Mouse (Mus musculus) megakaryocyte-erythroid progenitor cell, adult 5-6 weeks (primary cell): ENCODE measurements around the gene Rasgrf1. TPM values are rescaled to one million over a fixed set of nuclear protein-coding genes. Genes with fewer than 3 reads are reported as not detected.
A peak's percentile ranks its signal among the peaks of the same experiment; 100 is the strongest.

Experiments
- ATAC-seq: replicated peaks from 2 replicates; pipeline ENCODE4 v1.8.0; 2016; ENCODE audit warnings: mild to moderate bottlenecking, inconsistent platforms; ENCODE audit not compliant: severe bottlenecking, poor library complexity, low FRiP score, low TSS enrichment
- total RNA-seq, 2 experiments: library from RNA; stranded (forward) in 1 of 2; stranded (reverse) in 1 of 2; fragments of 200-1000, 215-1000 nt in 1 of 2; fragments of >200 nt in 1 of 2; fragmentation: Nextera tagmentation in 1 of 2; gene quantifications; 2 replicates each; pipeline ENCODE4 v1.2.3; 2014 to 2017

Gene Rasgrf1
- total RNA-seq, 2 experiments from 2014 or later: not detected

- ATAC-seq: no peak
Observed at GRCm38 (mm10) chr9:89901184-89901583, 8.5 kb upstream of the Rasgrf1 start.

DNA sequence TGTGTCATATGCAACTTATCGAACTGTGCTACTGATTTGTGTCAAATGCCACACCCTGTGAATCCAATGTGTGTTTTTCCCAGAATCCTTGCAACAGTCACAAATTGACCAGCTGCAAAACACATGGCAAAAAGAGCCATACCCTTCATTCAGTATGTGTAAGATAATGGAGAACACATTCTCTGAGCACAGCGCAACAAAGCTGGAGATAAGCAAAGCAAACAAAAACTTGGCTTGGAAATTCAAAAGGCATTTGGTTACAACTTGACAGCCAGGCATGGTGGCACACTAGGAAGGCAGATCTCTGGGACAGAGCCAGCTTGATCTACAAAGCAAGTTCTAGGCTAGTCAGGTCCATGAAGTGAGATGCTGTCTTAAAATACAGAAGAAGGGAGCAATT lies 6.9 kb upstream of the Rasgrf1 start:
- no peak for ATAC-seq

DNA sequence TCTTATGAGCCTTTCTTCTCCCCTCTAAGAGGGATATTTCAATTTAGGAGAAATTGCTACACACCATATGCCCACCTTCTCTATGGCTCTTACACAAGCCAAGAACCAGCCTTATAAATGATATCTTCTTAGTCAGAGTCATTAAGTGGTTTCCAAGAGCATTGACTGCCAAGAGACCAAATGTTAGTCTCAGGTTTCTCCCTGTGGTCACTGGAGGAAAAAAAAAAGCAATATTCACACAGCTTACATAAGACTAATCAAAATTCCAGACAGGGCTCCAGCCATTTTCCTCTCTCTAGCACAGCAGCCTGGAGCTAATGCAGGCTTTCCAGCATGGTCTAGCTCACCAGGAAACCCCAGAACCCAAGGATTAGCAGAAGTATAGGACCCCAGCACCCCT lies 3.1 kb upstream of the Rasgrf1 start:
- no peak for ATAC-seq

GRCm38 (mm10) chr9:89907941-89908340 lies 1.8 kb upstream of the Rasgrf1 start:
- no peak for ATAC-seq

DNA sequence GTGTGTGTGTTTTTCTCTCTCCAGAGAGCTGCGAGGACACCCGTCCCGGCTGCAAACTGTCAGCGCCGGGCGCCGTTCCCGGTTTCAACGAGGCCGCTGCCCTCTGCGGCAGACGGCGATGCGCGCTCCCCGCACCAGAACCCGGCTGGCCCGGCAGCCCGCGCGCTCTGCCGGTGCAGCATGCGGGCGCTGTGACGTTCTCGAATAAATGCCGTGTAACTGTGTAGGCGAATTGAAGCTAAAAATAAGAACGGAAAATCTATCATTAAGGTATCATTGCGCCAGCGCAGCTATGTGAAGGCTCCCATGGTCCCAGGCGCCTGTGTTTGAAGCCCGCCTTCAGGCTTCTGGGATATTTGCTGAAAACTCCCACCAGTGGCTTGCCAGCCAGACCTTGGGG lies 1.1 kb upstream of the Rasgrf1 start:
- no peak for ATAC-seq

- ATAC-seq: no peak
Observed at GRCm38 (mm10) chr9:89910011-89910400, 298 bp downstream of the Rasgrf1 start.

- ATAC-seq: no peak
Observed at GRCm38 (mm10) chr9:89910741-89911444, 1.2 kb downstream of the Rasgrf1 start.

- ATAC-seq: no peak
Observed at GRCm38 (mm10) chr9:89911891-89912549, 2.3 kb downstream of the Rasgrf1 start.

- ATAC-seq: no peak
Observed at GRCm38 (mm10) chr9:89913135-89913534, 3.4 kb downstream of the Rasgrf1 start.

- no peak for ATAC-seq
Observed at GRCm38 (mm10) chr9:89916471-89916870, 6.8 kb downstream of the Rasgrf1 start.

GRCm38 (mm10) chr9:89917431-89917830 lies 7.7 kb downstream of the Rasgrf1 start:
- ATAC-seq: no peak

DNA sequence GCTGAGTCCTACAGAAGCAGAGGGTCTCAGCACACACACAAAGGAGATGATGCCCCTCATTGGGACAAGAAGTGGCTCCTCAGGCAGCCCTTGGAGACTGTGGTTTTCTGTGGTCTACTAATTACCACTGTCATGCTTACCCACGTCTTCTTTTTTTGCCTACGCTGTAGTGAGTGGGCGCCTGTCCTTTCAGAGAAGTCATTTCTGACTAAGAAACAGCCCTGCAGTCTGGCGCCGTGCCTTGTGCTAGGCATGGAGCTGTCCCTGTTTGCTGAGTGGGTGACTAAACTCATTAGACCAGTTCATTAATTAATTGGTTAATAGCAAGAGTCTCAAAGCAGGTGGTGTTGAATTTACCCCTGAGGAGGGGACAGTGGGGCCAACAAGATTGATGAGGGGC lies 9.1 kb downstream of the Rasgrf1 start:
- no peak for ATAC-seq

GRCm38 (mm10) chr9:89921121-89921520 lies 11.4 kb downstream of the Rasgrf1 start:
- no peak for ATAC-seq

- ATAC-seq: no peak
Observed at GRCm38 (mm10) chr9:89922666-89923065, 13.0 kb downstream of the Rasgrf1 start.

DNA sequence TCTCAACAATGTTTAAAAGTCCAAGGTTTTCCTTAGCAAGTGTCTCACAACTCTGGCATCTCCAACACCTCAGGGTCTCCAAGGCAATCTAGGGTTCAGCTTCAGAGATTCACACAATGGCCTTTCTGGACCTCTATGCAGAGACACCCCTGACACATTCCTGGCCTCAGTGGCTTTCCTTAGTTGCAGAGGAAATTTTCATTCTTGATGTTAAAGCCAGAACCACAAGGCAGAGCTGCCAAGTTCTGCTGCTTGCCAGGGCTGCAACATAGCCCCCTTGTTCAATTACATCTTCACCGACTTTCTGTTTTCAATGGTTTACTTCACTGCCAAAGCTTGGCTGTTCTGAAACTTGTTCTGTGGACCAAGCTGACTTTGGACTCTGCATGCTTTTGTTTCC lies 15.1 kb downstream of the Rasgrf1 start:
- no peak for ATAC-seq

DNA sequence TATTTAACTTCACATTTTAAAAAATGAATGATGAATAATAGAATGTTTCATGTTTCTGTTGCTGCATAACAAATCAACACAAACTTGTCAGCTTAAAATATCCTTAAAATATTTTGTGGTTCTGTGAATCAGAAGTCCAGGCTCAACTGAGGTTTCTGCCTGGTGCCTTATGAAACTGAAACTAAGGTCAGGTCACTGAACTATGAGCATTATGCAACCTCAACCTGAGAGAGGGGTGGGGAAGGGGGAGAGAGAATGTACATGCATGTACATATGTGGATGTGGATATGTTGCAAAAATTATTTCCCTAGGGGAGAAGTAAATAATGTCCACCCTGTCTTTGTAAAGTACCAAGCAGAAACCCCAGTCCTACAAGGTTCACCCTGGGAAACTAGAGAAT lies 18.8 kb downstream of the Rasgrf1 start:
- no peak for ATAC-seq

DNA sequence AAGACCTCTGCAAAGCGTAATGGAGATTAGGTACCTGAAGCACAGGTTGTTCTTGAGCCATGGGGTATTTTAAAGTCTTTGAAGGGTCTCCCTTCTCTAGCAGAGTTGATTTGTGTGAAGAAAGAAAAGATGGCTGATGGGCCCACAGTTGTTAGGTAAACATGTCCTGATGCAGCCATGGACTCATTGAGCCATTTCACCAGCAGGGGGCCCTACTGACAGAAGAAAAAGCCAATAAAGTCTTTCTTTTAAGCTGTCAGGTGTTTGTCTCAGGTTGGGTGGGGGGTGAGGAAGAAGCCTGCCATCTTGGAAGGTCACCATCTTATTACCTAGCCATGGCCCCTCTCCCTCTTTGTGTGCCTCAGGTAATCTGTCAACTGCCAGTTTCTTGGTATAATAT lies 30.7 kb downstream of the Rasgrf1 start:
- ATAC-seq: no peak

DNA sequence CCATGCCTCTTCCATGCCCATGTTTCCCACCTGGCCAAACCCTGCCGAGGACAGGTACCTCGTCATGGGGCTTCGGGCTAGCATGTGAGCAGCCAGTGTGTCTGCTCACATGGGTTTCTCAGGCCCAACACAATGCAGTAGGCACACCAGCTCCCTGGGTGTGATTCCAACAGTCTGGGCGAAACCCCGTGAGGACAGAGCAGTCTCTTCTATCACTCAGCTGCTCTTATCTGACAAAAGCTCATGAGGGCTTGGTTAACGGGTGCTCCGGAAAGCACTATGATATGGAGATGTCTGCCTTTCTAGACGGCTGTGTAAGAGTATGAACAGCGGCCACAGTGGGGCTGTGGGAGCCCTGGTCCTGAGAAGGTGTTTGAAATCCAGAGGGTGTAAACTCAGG lies 37.1 kb downstream of the Rasgrf1 start:
- ATAC-seq: 0 out of 2 replicates have a peak, but pooled peaks have one; percentile 26

- ATAC-seq: no peak
Observed at GRCm38 (mm10) chr9:89948602-89949001, 38.9 kb downstream of the Rasgrf1 start.

- no peak for ATAC-seq
Observed at GRCm38 (mm10) chr9:89953596-89954215, 44.0 kb downstream of the Rasgrf1 start.
